Mouse (Mus musculus) kidney, adult 2 months (tissue): ENCODE measurements around the gene Zfp994. TPM values are rescaled to one million over a fixed set of nuclear protein-coding genes. Genes with fewer than 3 reads are reported as not detected.
"Not testable (repeated sequence)": the region's sequence is repeated elsewhere in the genome, so short reads cannot be mapped to it uniquely, and the experiment has no call there.

Experiments used
- DNase-seq: peaks from one replicate; pipeline ENCODE4 v3.0.0; 2021
- H3K27ac ChIP-seq: fragments of 200-500 bp; 2 replicates; pipeline ENCODE4 v1.5.1; 2012; ENCODE audit warnings: low read depth, low read length, control low read depth, inconsistent platforms; ENCODE audit not compliant: insufficient read depth
- H3K27me3 ChIP-seq: fragments of 200-500 bp; replicated peaks from 2 replicates; pipeline ENCODE4 v1.6.1; 2012; ENCODE audit warnings: mild to moderate bottlenecking, moderate library complexity, low read length, inconsistent platforms; ENCODE audit not compliant: control insufficient read depth, insufficient read depth
- H3K36me3 ChIP-seq: fragments of 200-500 bp; 2 replicates; pipeline ENCODE4 v1.6.1; 2012; ENCODE audit warnings: mild to moderate bottlenecking, moderate library complexity, low read length, inconsistent platforms; ENCODE audit not compliant: control insufficient read depth, insufficient read depth
- H3K4me1 ChIP-seq: fragments of 200-500 bp; 2 replicates; pipeline ENCODE4 v1.6.1; 2011; ENCODE audit warnings: low read length; ENCODE audit not compliant: control insufficient read depth, insufficient read depth
- H3K4me3 ChIP-seq: fragments of 200-500 bp; 2 replicates; pipeline ENCODE4 v1.5.1; 2011; ENCODE audit warnings: mild to moderate bottlenecking, low read depth, low read length, control low read depth; ENCODE audit not compliant: insufficient read depth
- CTCF ChIP-seq: fragments of 200-500 bp; conservative IDR thresholded peaks from 2 replicates; pipeline ENCODE4 v1.5.1; 2011; ENCODE audit warnings: low read depth, mild to moderate bottlenecking, control low read depth, low read length, moderate library complexity, mixed read lengths; ENCODE audit not compliant: insufficient read depth, insufficient read length
- WGBS: fragments of 180-500 bp; shearing (Covaris S2); methylation state at CpG from one replicate; pipeline ENCODE4 v1.1.7; 2018; 5-methylcytosine and 5-hydroxymethylcytosine counted together
- polyA plus RNA-seq: library from polyadenylated mRNA; depleted of rRNA; stranded (reverse); fragments of >200 nt; gene quantifications from 2 replicates; pipeline ENCODE4 v1.2.3, GENCODE M21; 2012; rRNA removed

The Zfp994 gene
- polyA plus RNA-seq: 0.26 and 0.64 TPM in 2 replicates

GRCm38 (mm10) chr17:22225422-22226012 is at the start of gene Zfp994:
Gene Zfp994, minus strand, starts transcription at chr17:22225616.
- TF ChIP-seq CTCF: 0 out of 2 replicates have a peak, but pooled peaks have one; percentile 23
- Histone ChIP-seq H3K27ac (peak within 1 kb of the TSS; percentile 77), H3K4me3 (peak within 1 kb of the TSS; percentile 75)
- H3K27me3 ChIP-seq, H3K4me1 ChIP-seq, H3K36me3 ChIP-seq: not testable (repeated sequence)
- WGBS: under 1% methylated on average over 23 of the region's 23 CpGs
- peak; percentile 99 for DNase-seq

- not testable (repeated sequence) for H3K36me3 ChIP-seq, DNase-seq
- 66% methylated on average over 19 of the region's 19 CpGs for WGBS
These were observed 5.3 kb upstream of the Zfp994 start for GRCm38 (mm10) chr17:22230701-22231100.

GRCm38 (mm10) chr17:22225015-22225414 is 401 bp downstream of the Zfp994 start:
- not testable (repeated sequence) for DNase-seq

More at GRCm38 (mm10) chr17:22230701-22231100, 5.3 kb upstream of the Zfp994 start:
- not testable (repeated sequence) for H3K27me3 ChIP-seq, H3K4me1 ChIP-seq, H3K4me3 ChIP-seq, H3K27ac ChIP-seq

GRCm38 (mm10) chr17:22165722-22166294 is 59.6 kb downstream of the Zfp994 start, which contains the start of gene Zfp947:
Gene Zfp947, minus strand, starts transcription at chr17:22166190.
- TF ChIP-seq CTCF: peak; percentile 20; the same call in 1 of the 2 replicates
- 0% methylated on average over 16 of the region's 16 CpGs for WGBS
- H3K27ac ChIP-seq: peak within 1 kb of the TSS; percentile 20; the same call in 1 of the 2 replicates

More at GRCm38 (mm10) chr17:22225015-22225414, 401 bp downstream of the Zfp994 start:
- not testable (repeated sequence) for H3K4me1 ChIP-seq, H3K36me3 ChIP-seq, H3K27ac ChIP-seq, H3K27me3 ChIP-seq
- peak overlapping the region; percentile 75 for H3K4me3 ChIP-seq
- WGBS: 3% methylated on average over 3 of the region's 3 CpGs

GRCm38 (mm10) chr17:22165304-22165703 is 60.1 kb downstream of the Zfp994 start:
- not testable (repeated sequence) for H3K27ac ChIP-seq, H3K27me3 ChIP-seq, H3K4me1 ChIP-seq, H3K36me3 ChIP-seq, DNase-seq
- 8% methylated on average over 3 of the region's 3 CpGs for WGBS
- H3K4me3 ChIP-seq: peak overlapping the region; percentile 28

More at GRCm38 (mm10) chr17:22165722-22166294, 59.6 kb downstream of the Zfp994 start, which contains the start of gene Zfp947:
- H3K4me1 ChIP-seq, H3K36me3 ChIP-seq, H3K27me3 ChIP-seq: not testable (repeated sequence)
- H3K4me3 ChIP-seq: peak within 1 kb of the TSS; percentile 28
- peak; percentile 78 for DNase-seq

- 51% methylated on average over 4 of the region's 4 CpGs for WGBS
- H3K27ac ChIP-seq, DNase-seq, H3K4me1 ChIP-seq, H3K36me3 ChIP-seq, H3K27me3 ChIP-seq, H3K4me3 ChIP-seq: not testable (repeated sequence)
These were observed 71.5 kb downstream of the Zfp994 start for GRCm38 (mm10) chr17:22153951-22154350.

Other genes starting within 250 kb of the Zfp994 start
- gene Zfp947, start 59.4 kb downstream of the Zfp994 start, polyA plus RNA-seq: 0.17 and 0.26 TPM in 2 replicates
- gene CT030661.1, start 89.2 kb upstream of the Zfp994 start, polyA plus RNA-seq: 0.71 and 0.94 TPM in 2 replicates
- 2.2 and 2.3 TPM in 2 replicates for gene Zfp944, start 135.8 kb upstream of the Zfp994 start, polyA plus RNA-seq
- 0.86 and 0.92 TPM in 2 replicates for gene Zfp758, start 135.8 kb upstream of the Zfp994 start, polyA plus RNA-seq
- gene Zfp946, start 198.6 kb upstream of the Zfp994 start, polyA plus RNA-seq: 3.6 and 4.3 TPM in 2 replicates